Mouse (Mus musculus): ENCODE measurements around the gene Vapa.

GRCm38 (mm10) chr17:65657958-65658357 lies 44.6 kb upstream of the Vapa start:
- TF ChIP-seq USF1 (IDR thresholded peaks at IDR 0.05; ENCODE audit: low read depth) (no peak), CTCF (IDR thresholded peaks at IDR 0.05; ENCODE audit: control insufficient read depth, insufficient read depth, insufficient read length) (no peak), MAX (IDR thresholded peaks at IDR 0.05) (no peak), FOSL1 (IDR thresholded peaks at IDR 0.05; ENCODE audit: insufficient read depth, low read length, poor library complexity, severe bottlenecking) (no peak)
